Mouse (Mus musculus): ENCODE data around the gene Clpp. TPM values are rescaled to one million over a fixed set of nuclear protein-coding genes. Genes with fewer than 3 reads are reported as not detected.

The Clpp gene
- polyA plus RNA-seq, 1 experiment from 2014 or later: 171 TPM

Other genes starting within 250 kb of the Clpp start
- 1.7 TPM in 2 replicates for gene Nrtn, start 232.8 kb upstream of the Clpp start, polyA plus RNA-seq (2015; fragmentation: Nextera tagmentation; extraction: Ambion mirVana)
- 50.0 and 56.9 TPM in 2 replicates for gene Dus3l, start 225.5 kb upstream of the Clpp start, polyA plus RNA-seq (2015; fragmentation: Nextera tagmentation; extraction: Ambion mirVana)
- 1.2 and 1.3 TPM in 2 replicates for gene Prr22, start 220.1 kb upstream of the Clpp start, polyA plus RNA-seq (2015; fragmentation: Nextera tagmentation; extraction: Ambion mirVana)
- 5.8 and 6.9 TPM in 2 replicates for gene Rfx2, start 159.3 kb upstream of the Clpp start, polyA plus RNA-seq (2015; fragmentation: Nextera tagmentation; extraction: Ambion mirVana)
- gene Acsbg2, start 115.9 kb upstream of the Clpp start, polyA plus RNA-seq (2015; fragmentation: Nextera tagmentation; extraction: Ambion mirVana): not detected in 2 replicates
- 0.33 and 0.45 TPM in 2 replicates for gene 1700061G19Rik, start 114.8 kb upstream of the Clpp start, polyA plus RNA-seq (2015; fragmentation: Nextera tagmentation; extraction: Ambion mirVana)
- gene Mllt1, start 54.9 kb upstream of the Clpp start, polyA plus RNA-seq (2015; fragmentation: Nextera tagmentation; extraction: Ambion mirVana): 69.5 and 70.1 TPM in 2 replicates
- not detected in 2 replicates for gene Acer1, start 8.2 kb upstream of the Clpp start, polyA plus RNA-seq (2015; fragmentation: Nextera tagmentation; extraction: Ambion mirVana)
- 41.0 and 41.2 TPM in 2 replicates for gene Alkbh7, start 7.0 kb downstream of the Clpp start, polyA plus RNA-seq (2015; fragmentation: Nextera tagmentation; extraction: Ambion mirVana)
- gene Pspn, start 9.7 kb downstream of the Clpp start, polyA plus RNA-seq (2015; fragmentation: Nextera tagmentation; extraction: Ambion mirVana): 0.43 TPM in 1 of 2 replicates, not detected in the other
- gene Gtf2f1, start 21.0 kb downstream of the Clpp start, polyA plus RNA-seq (2015; fragmentation: Nextera tagmentation; extraction: Ambion mirVana): 77.6 and 85.6 TPM in 2 replicates
- gene Gm17949, start 21.2 kb downstream of the Clpp start, polyA plus RNA-seq (2015; fragmentation: Nextera tagmentation; extraction: Ambion mirVana): 0.52 and 0.54 TPM in 2 replicates
- gene Khsrp, start 41.2 kb downstream of the Clpp start, polyA plus RNA-seq (2015; fragmentation: Nextera tagmentation; extraction: Ambion mirVana): 36.4 and 39.1 TPM in 2 replicates
- not detected in 2 replicates for gene Slc25a41, start 51.3 kb downstream of the Clpp start, polyA plus RNA-seq (2015; fragmentation: Nextera tagmentation; extraction: Ambion mirVana)
- gene Crb3, start 68.8 kb downstream of the Clpp start, polyA plus RNA-seq (2015; fragmentation: Nextera tagmentation; extraction: Ambion mirVana): 0.68 and 2.1 TPM in 2 replicates
- 18.8 and 21.6 TPM in 2 replicates for gene Slc25a23, start 69.6 kb downstream of the Clpp start, polyA plus RNA-seq (2015; fragmentation: Nextera tagmentation; extraction: Ambion mirVana)
- 4.7 and 4.8 TPM in 2 replicates for gene Dennd1c, start 88.2 kb downstream of the Clpp start, polyA plus RNA-seq (2015; fragmentation: Nextera tagmentation; extraction: Ambion mirVana)
- 148 and 161 TPM in 2 replicates for gene Tubb4a, start 97.5 kb downstream of the Clpp start, polyA plus RNA-seq (2015; fragmentation: Nextera tagmentation; extraction: Ambion mirVana)
- 9.2 and 9.7 TPM in 2 replicates for gene Tnfsf9, start 115.0 kb downstream of the Clpp start, polyA plus RNA-seq (2015; fragmentation: Nextera tagmentation; extraction: Ambion mirVana)
- gene Cd70, start 159.5 kb downstream of the Clpp start, polyA plus RNA-seq (2015; fragmentation: Nextera tagmentation; extraction: Ambion mirVana): not detected in 2 replicates
- gene Tnfsf14, start 203.9 kb downstream of the Clpp start, polyA plus RNA-seq (2015; fragmentation: Nextera tagmentation; extraction: Ambion mirVana): not detected in 2 replicates
- 0.18 and 0.53 TPM in 2 replicates for gene C3, start 237.8 kb downstream of the Clpp start, polyA plus RNA-seq (2015; fragmentation: Nextera tagmentation; extraction: Ambion mirVana)

Data from forebrain, embryonic 13.5 days (tissue).